In genomic region chr10:85154195-85154594, GRCm38 (mm10) we compare ENCODE assay signal across 9 mouse cellular contexts. TPM values are rescaled to one million over a fixed set of nuclear protein-coding genes. Genes with fewer than 3 reads are reported as not detected.
DNase-seq lines count a peak whose midpoint lies in the region; ATAC-seq and TF ChIP-seq lines count a peak whose summit lies in the region.
"Had no signal": no experiment of that assay in that cellular context is flagged by ENCODE, and none has a peak within 500 bp of the region (broad histone marks: within the 10 kb centered on the region; RNA-seq: fewer than 3 reads in every experiment).

No protein-coding gene starts in this region.

- DNase-seq in forebrain, embryonic 11.5 days (ENCODE audit: low spot score), result peak; percentile 69
- DNase-seq in 3T3-L1 (ENCODE audit: low read depth, low spot score), result peak; percentile 80
- DNase-seq in adrenal gland, adult 2 months, result peak; percentile 67
- DNase-seq in embryo, embryonic 11.5 days (ENCODE audit: low read depth, low spot score), result peak; percentile 29
- DNase-seq in kidney, postnatal 25 days, result peak; percentile 46 to 74
- DNase-seq in lung, embryonic 14.5 days, result peak; percentile 86
- peak; percentile 69 for DNase-seq in right cerebral cortex, postnatal 4 days

- H3K9me3 ChIP-seq in forebrain, embryonic 11.5 days (ENCODE audit: control insufficient read depth, low read length), result no peaks in the 10 kb centered on the region
- H3K9me3 ChIP-seq in forebrain, embryonic 16.5 days (ENCODE audit: control insufficient read depth, low read length), result no peaks in the 10 kb centered on the region
- H3K9me3 ChIP-seq in lung, embryonic 14.5 days (ENCODE audit: low read depth, low read length), result no peaks in the 10 kb centered on the region
- H3K9me3 ChIP-seq: limb, embryonic 12.5 days had no signal

- TF ChIP-seq CTCF in lung, embryonic 14.5 days (IDR thresholded peaks at IDR 0.05; ENCODE audit: low read depth), result peak; percentile 80

- no peaks in the 10 kb centered on the region for H3K27me3 ChIP-seq in forebrain, embryonic 11.5 days (ENCODE audit: control insufficient read depth, insufficient read depth, low read length)
- no peaks in the 10 kb centered on the region for H3K27me3 ChIP-seq in forebrain, embryonic 16.5 days (replicated peaks; ENCODE audit: control insufficient read depth, insufficient read depth, low read length)
- H3K27me3 ChIP-seq in lung, embryonic 14.5 days (ENCODE audit: insufficient read depth, low read length), result no peaks in the 10 kb centered on the region
- H3K27me3 ChIP-seq: limb, embryonic 12.5 days had no signal

- 12% methylated on average over 2 of the region's 2 CpGs for WGBS in forebrain, embryonic 11.5 days
- WGBS in forebrain, embryonic 16.5 days, result 3% methylated on average over 2 of the region's 2 CpGs
- WGBS in lung, embryonic 14.5 days, result 4% methylated on average over 2 of the region's 2 CpGs

- H3K36me3 ChIP-seq in forebrain, embryonic 11.5 days (ENCODE audit: control insufficient read depth, insufficient read depth, low read length), result no peaks in the 10 kb centered on the region
- no peaks in the 10 kb centered on the region for H3K36me3 ChIP-seq in forebrain, embryonic 16.5 days (ENCODE audit: control insufficient read depth, insufficient read depth)
- peaks cover 10% of the 10 kb centered on the region; the same call in 1 of the 2 replicates for H3K36me3 ChIP-seq in lung, embryonic 14.5 days (ENCODE audit: insufficient read depth)

- no peak overlapping the region for H3K27ac ChIP-seq in forebrain, embryonic 11.5 days (ENCODE audit: low read depth, low read length)
- no peak overlapping the region for H3K27ac ChIP-seq in forebrain, embryonic 16.5 days (ENCODE audit: low read length)
- H3K27ac ChIP-seq in lung, embryonic 14.5 days (ENCODE audit: low read depth), result no peak overlapping the region
- H3K27ac ChIP-seq: limb, embryonic 12.5 days had no signal

- no peak overlapping the region for H3K4me3 ChIP-seq in forebrain, embryonic 11.5 days (ENCODE audit: low read depth, low read length)
- H3K4me3 ChIP-seq in forebrain, embryonic 16.5 days (replicated peaks; ENCODE audit: low read length), result no peak overlapping the region
- H3K4me3 ChIP-seq in lung, embryonic 14.5 days (ENCODE audit: low read depth, low read length), result no peak overlapping the region
- H3K4me3 ChIP-seq: limb, embryonic 12.5 days had no signal

- H3K4me1 ChIP-seq in forebrain, embryonic 11.5 days (replicated peaks; ENCODE audit: control insufficient read depth, insufficient read depth, low read length), result no peaks in the 10 kb centered on the region
- H3K4me1 ChIP-seq in forebrain, embryonic 16.5 days (replicated peaks; ENCODE audit: control insufficient read depth, insufficient read depth, low read length), result no peaks in the 10 kb centered on the region
- no peaks in the 10 kb centered on the region for H3K4me1 ChIP-seq in lung, embryonic 14.5 days (ENCODE audit: insufficient read depth)
- H3K4me1 ChIP-seq: limb, embryonic 12.5 days had no signal

- no peak for ATAC-seq in forebrain, embryonic 11.5 days (replicated peaks; ENCODE audit: low FRiP score)
- no peak for ATAC-seq in forebrain, embryonic 16.5 days
- ATAC-seq in lung, embryonic 14.5 days (ENCODE audit: insufficient read depth), result no peak

- H3K9ac ChIP-seq in forebrain, embryonic 11.5 days (ENCODE audit: low read length), result no peak overlapping the region
- no peak overlapping the region for H3K9ac ChIP-seq in forebrain, embryonic 16.5 days (replicated peaks; ENCODE audit: low read depth, low read length)
- H3K9ac ChIP-seq in lung, embryonic 14.5 days, result no peak overlapping the region
- H3K9ac ChIP-seq: limb, embryonic 12.5 days had no signal

- no peak overlapping the region for H3K4me2 ChIP-seq in forebrain, embryonic 11.5 days (ENCODE audit: low read depth, low read length, severe bottlenecking)
- no peak overlapping the region for H3K4me2 ChIP-seq in forebrain, embryonic 16.5 days (ENCODE audit: low read length)
- H3K4me2 ChIP-seq in lung, embryonic 14.5 days, result no peak overlapping the region
- H3K4me2 ChIP-seq: limb, embryonic 12.5 days had no signal

RNA-seq across cellular contexts. Expression of gene Mterf2, which starts 26.4 kb away (rescaled TPM):
- polyA plus RNA-seq in forebrain, embryonic 11.5 days (2014; fragmentation: Nextera tagmentation; extraction: Ambion mirVana), result 25.5 and 30.4 TPM in 2 replicates
- 26.5 and 26.9 TPM in 2 replicates for polyA plus RNA-seq in forebrain, embryonic 16.5 days (2015; fragmentation: Nextera tagmentation; extraction: Ambion mirVana)
- 10 to 100 TPM in 1 of 2 experiments, 1 to 10 TPM in 1; 4.7 to 11.6 TPM for total RNA-seq in adrenal gland, adult 2 months (2021)
- polyA plus RNA-seq in adrenal gland, adult 2 months (2012; rRNA removed), result 0.25 and 0.58 TPM in 2 replicates
- 10.4 and 15.2 TPM in 2 replicates for polyA plus RNA-seq in lung, embryonic 14.5 days (2014; fragmentation: Nextera tagmentation; extraction: Ambion mirVana)

RNA-seq across cellular contexts. Expression of gene Cry1, which starts 30.7 kb away (rescaled TPM):
- 33.8 and 38.5 TPM in 2 replicates for polyA plus RNA-seq in forebrain, embryonic 11.5 days (2014; fragmentation: Nextera tagmentation; extraction: Ambion mirVana)
- polyA plus RNA-seq in forebrain, embryonic 16.5 days (2015; fragmentation: Nextera tagmentation; extraction: Ambion mirVana), result 33.7 and 38.2 TPM in 2 replicates
- total RNA-seq in adrenal gland, adult 2 months (2021), result 1 to 10 TPM; 7.7 to 9.1 TPM
- polyA plus RNA-seq in adrenal gland, adult 2 months (2012; rRNA removed), result 3.9 and 5.8 TPM in 2 replicates
- 32.4 and 34.6 TPM in 2 replicates for polyA plus RNA-seq in lung, embryonic 14.5 days (2014; fragmentation: Nextera tagmentation; extraction: Ambion mirVana)

RNA-seq across cellular contexts. Expression of gene Tmem263, which starts 51.8 kb away (rescaled TPM):
- polyA plus RNA-seq in forebrain, embryonic 11.5 days (2014; fragmentation: Nextera tagmentation; extraction: Ambion mirVana), result 60.7 and 66.5 TPM in 2 replicates
- 63.0 and 65.9 TPM in 2 replicates for polyA plus RNA-seq in forebrain, embryonic 16.5 days (2015; fragmentation: Nextera tagmentation; extraction: Ambion mirVana)
- 10 to 100 TPM; 12.2 to 20.0 TPM for total RNA-seq in adrenal gland, adult 2 months (2021)
- 20.9 and 23.6 TPM in 2 replicates for polyA plus RNA-seq in adrenal gland, adult 2 months (2012; rRNA removed)
- 71.4 and 72.4 TPM in 2 replicates for polyA plus RNA-seq in lung, embryonic 14.5 days (2014; fragmentation: Nextera tagmentation; extraction: Ambion mirVana)

RNA-seq across cellular contexts. Expression of gene Fhl4, which starts 51.9 kb away (rescaled TPM):
- 1.4 and 1.7 TPM in 2 replicates for polyA plus RNA-seq in forebrain, embryonic 11.5 days (2014; fragmentation: Nextera tagmentation; extraction: Ambion mirVana)
- polyA plus RNA-seq in forebrain, embryonic 16.5 days (2015; fragmentation: Nextera tagmentation; extraction: Ambion mirVana), result 2.2 and 2.7 TPM in 2 replicates
- total RNA-seq in adrenal gland, adult 2 months (2021), result under 1 TPM; 0.31 to 0.37 TPM
- 0.03 and 0.09 TPM in 2 replicates for polyA plus RNA-seq in adrenal gland, adult 2 months (2012; rRNA removed)
- polyA plus RNA-seq in lung, embryonic 14.5 days (2014; fragmentation: Nextera tagmentation; extraction: Ambion mirVana), result 0.99 and 1.3 TPM in 2 replicates

Comparison
In these comparisons a context has a peak if more than half of its experiments do, and no peak if none do; other contexts are left out.
1. DNase-seq: peak in every context shown above with its lines; median percentile 86 in lung, embryonic 14.5 days; 80 in 3T3-L1; 69 in forebrain, embryonic 11.5 days; 69 in right cerebral cortex, postnatal 4 days; 67 in adrenal gland, adult 2 months; 60 in kidney, postnatal 25 days; 29 in embryo, embryonic 11.5 days.